Mouse (Mus musculus): ENCODE data around the gene Gm20388. TPM values are rescaled to one million over a fixed set of nuclear protein-coding genes. Genes with fewer than 3 reads are reported as not detected.

The Gm20388 gene
- polyA plus RNA-seq, 2 experiments = 8.5 TPM; not detected in 1

DNA sequence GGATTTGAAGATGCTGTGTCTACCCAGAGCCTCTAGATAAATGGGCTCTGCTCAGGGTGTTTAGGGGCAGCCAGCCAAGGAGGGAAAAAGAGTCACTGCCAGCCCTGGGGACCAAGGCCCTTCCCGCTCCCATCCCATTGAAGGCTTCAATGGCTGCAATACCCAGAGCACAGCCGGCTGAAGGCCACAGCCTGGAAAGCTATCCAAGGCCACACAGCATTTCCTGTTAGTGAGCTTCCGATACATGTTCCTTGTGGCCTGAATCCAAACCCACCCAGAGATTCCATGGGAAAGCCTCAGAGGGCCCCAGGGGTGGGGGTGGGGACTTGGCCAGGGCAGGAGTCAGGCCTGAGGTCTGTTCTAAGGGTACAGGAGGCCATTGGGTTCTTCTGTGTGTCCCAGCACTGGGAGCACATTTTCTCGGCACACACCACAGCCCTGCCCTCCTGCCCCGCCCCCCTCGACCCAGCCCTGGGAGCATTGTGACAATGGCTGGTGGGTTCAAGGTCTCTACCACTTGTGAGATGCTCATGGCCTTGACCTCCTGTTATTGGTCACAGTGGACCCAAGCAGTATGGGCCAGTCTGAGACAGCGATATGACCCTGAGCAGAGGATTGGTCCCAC is 294.2 kb downstream of the Gm20388 start:
- Histone ChIP-seq H3K4me1 (replicated peaks; ENCODE audit: control insufficient read depth in 2 of 2, insufficient read depth in 2 of 2, low read length in 1 of 2) (no peaks in the 10 kb centered on the region), H3K36me3 (replicated peaks; ENCODE audit: control insufficient read depth, insufficient read depth, low read depth) (no peaks in the 10 kb centered on the region), H3K4me3 (ENCODE audit: insufficient read depth in 1 of 2, low read depth in 2 of 2, low read length in 2 of 2) (no peak overlapping the region), H3K9ac (replicated peaks) (no peak overlapping the region), H3K27me3 (ENCODE audit: control insufficient read depth, insufficient read depth, low read length) (no peaks in the 10 kb centered on the region), H3K27ac (no peak overlapping the region), H3K9me3 (ENCODE audit: control insufficient read depth, low read length) (no peaks in the 10 kb centered on the region), H3K4me2 (ENCODE audit: low read depth) (no peak overlapping the region)
- 58% methylated on average over 7 of the region's 7 CpGs for WGBS (ENCODE audit: insufficient replicate concordance)
- DNase-seq (ENCODE audit: low read depth in 3 of 3, low spot score in 3 of 3) (no peak), ATAC-seq (ENCODE audit: insufficient read depth) (peak; percentile 11; the same call in 1 of the 2 replicates)
- no peak for TF ChIP-seq EP300 (IDR thresholded peaks at IDR 0.05; ENCODE audit: low read depth)
- no peak for TF ChIP-seq CTCF (IDR thresholded peaks at IDR 0.05; ENCODE audit: low read depth)

GRCm38 (mm10) chr8:120205916-120206315 is 295.3 kb downstream of the Gm20388 start:
- Histone ChIP-seq H3K9me3 (ENCODE audit: control insufficient read depth, low read length) (no peaks in the 10 kb centered on the region), H3K36me3 (replicated peaks; ENCODE audit: control insufficient read depth, insufficient read depth, low read depth) (no peaks in the 10 kb centered on the region), H3K4me2 (ENCODE audit: low read depth) (no peak overlapping the region), H3K4me1 (replicated peaks; ENCODE audit: control insufficient read depth in 2 of 2, insufficient read depth in 2 of 2, low read length in 1 of 2) (no peaks in the 10 kb centered on the region), H3K27ac (no peak overlapping the region), H3K4me3 (ENCODE audit: insufficient read depth in 1 of 2, low read depth in 2 of 2, low read length in 2 of 2) (no peak overlapping the region), H3K27me3 (ENCODE audit: control insufficient read depth, insufficient read depth, low read length) (no peaks in the 10 kb centered on the region), H3K9ac (replicated peaks) (no peak overlapping the region)
- DNase-seq (ENCODE audit: low read depth in 3 of 3, low spot score in 3 of 3) (no peak), ATAC-seq (ENCODE audit: insufficient read depth) (no peak)
- WGBS (ENCODE audit: insufficient replicate concordance) = 50% methylated on average over 9 of the region's 9 CpGs
- TF ChIP-seq EP300 (IDR thresholded peaks at IDR 0.05; ENCODE audit: low read depth) (no peak), CTCF (IDR thresholded peaks at IDR 0.05; ENCODE audit: low read depth) (no peak)

- no peak for TF ChIP-seq EP300 (IDR thresholded peaks at IDR 0.05; ENCODE audit: low read depth)
- TF ChIP-seq CTCF (IDR thresholded peaks at IDR 0.05; ENCODE audit: low read depth) = peak; percentile 21; the same call in 1 of the 2 replicates
- Histone ChIP-seq H3K27ac (no peak overlapping the region), H3K36me3 (replicated peaks; ENCODE audit: control insufficient read depth, insufficient read depth, low read depth) (no peaks in the 10 kb centered on the region), H3K4me1 (replicated peaks; ENCODE audit: control insufficient read depth in 2 of 2, insufficient read depth in 2 of 2, low read length in 1 of 2) (no peaks in the 10 kb centered on the region), H3K4me3 (ENCODE audit: insufficient read depth in 1 of 2, low read depth in 2 of 2, low read length in 2 of 2) (no peak overlapping the region), H3K4me2 (ENCODE audit: low read depth) (no peak overlapping the region), H3K9me3 (ENCODE audit: control insufficient read depth, low read length) (no peaks in the 10 kb centered on the region), H3K9ac (replicated peaks) (no peak overlapping the region), H3K27me3 (ENCODE audit: control insufficient read depth, insufficient read depth, low read length) (no peaks in the 10 kb centered on the region)
- WGBS (ENCODE audit: insufficient replicate concordance) = 60% methylated on average over 8 of the region's 8 CpGs
- no peak for ATAC-seq (ENCODE audit: insufficient read depth)
- no peak for DNase-seq (ENCODE audit: low read depth in 3 of 3, low spot score in 3 of 3)
Measured at GRCm38 (mm10) chr8:120207364-120207763, 296.7 kb downstream of the Gm20388 start.

- TF ChIP-seq EP300 (IDR thresholded peaks at IDR 0.05; ENCODE audit: low read depth) (no peak), CTCF (IDR thresholded peaks at IDR 0.05; ENCODE audit: low read depth) (no peak)
- no peak for DNase-seq (ENCODE audit: low read depth in 3 of 3, low spot score in 3 of 3)
Measured at GRCm38 (mm10) chr8:120208113-120208512, 297.5 kb downstream of the Gm20388 start.

DNA sequence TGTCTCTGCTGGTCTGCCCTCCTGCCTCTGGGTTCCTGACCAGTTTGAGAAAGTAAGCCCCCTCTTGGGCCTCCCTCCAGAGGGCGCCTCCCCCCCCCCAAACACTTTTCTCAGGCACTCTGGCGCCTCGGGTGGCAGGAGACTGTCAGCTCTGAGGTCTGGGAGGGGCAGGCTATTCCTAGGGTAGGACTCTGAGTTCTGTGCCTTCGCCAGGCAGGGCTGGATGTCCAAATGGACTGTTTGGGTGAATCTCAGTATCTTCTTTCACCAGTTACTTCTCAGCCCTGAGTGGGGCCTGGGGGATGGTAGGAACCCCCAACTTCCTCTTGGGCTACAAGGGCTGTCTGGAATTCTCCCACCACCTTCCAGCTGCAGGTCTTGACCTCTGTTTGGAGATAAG is 300.7 kb downstream of the Gm20388 start:
- TF ChIP-seq EP300 (IDR thresholded peaks at IDR 0.05; ENCODE audit: low read depth) (no peak), CTCF (IDR thresholded peaks at IDR 0.05; ENCODE audit: low read depth) (peak; percentile 20; the same call in 1 of the 2 replicates)
- H3K27me3 ChIP-seq (ENCODE audit: control insufficient read depth, insufficient read depth, low read length) = no peaks in the 10 kb centered on the region
- H3K27ac ChIP-seq = no peak overlapping the region
- H3K4me1 ChIP-seq (replicated peaks; ENCODE audit: control insufficient read depth in 2 of 2, insufficient read depth in 2 of 2, low read length in 1 of 2) = no peaks in the 10 kb centered on the region
- WGBS (ENCODE audit: insufficient replicate concordance) = 4% methylated on average over 4 of the region's 4 CpGs
- H3K4me3 ChIP-seq (ENCODE audit: insufficient read depth in 1 of 2, low read depth in 2 of 2, low read length in 2 of 2) = no peak overlapping the region
- H3K9ac ChIP-seq (replicated peaks) = no peak overlapping the region
- no peaks in the 10 kb centered on the region for H3K9me3 ChIP-seq (ENCODE audit: control insufficient read depth, low read length)
- ATAC-seq (ENCODE audit: insufficient read depth) = no peak
- DNase-seq (ENCODE audit: low read depth in 3 of 3, low spot score in 3 of 3) = no peak
- no peak overlapping the region for H3K4me2 ChIP-seq (ENCODE audit: low read depth)
- H3K36me3 ChIP-seq (replicated peaks; ENCODE audit: control insufficient read depth, insufficient read depth, low read depth) = no peaks in the 10 kb centered on the region

More at GRCm38 (mm10) chr8:120208113-120208512, 297.5 kb downstream of the Gm20388 start:
- Histone ChIP-seq H3K9me3 (ENCODE audit: control insufficient read depth, low read length) (no peaks in the 10 kb centered on the region), H3K27ac (no peak overlapping the region), H3K4me1 (replicated peaks; ENCODE audit: control insufficient read depth in 2 of 2, insufficient read depth in 2 of 2, low read length in 1 of 2) (no peaks in the 10 kb centered on the region), H3K27me3 (ENCODE audit: control insufficient read depth, insufficient read depth, low read length) (no peaks in the 10 kb centered on the region), H3K4me3 (ENCODE audit: insufficient read depth in 1 of 2, low read depth in 2 of 2, low read length in 2 of 2) (no peak overlapping the region), H3K36me3 (replicated peaks; ENCODE audit: control insufficient read depth, insufficient read depth, low read depth) (no peaks in the 10 kb centered on the region), H3K9ac (replicated peaks) (no peak overlapping the region), H3K4me2 (ENCODE audit: low read depth) (no peak overlapping the region)
- 44% methylated on average over 11 of the region's 11 CpGs for WGBS (ENCODE audit: insufficient replicate concordance)
- no peak for ATAC-seq (ENCODE audit: insufficient read depth)

Data from liver, embryonic 14.5 days (tissue).